Mouse (Mus musculus) brain, embryonic 18.5 days (tissue): ENCODE results near the gene Tmie.

ENCODE experiments used
- DNase-seq: peaks from one replicate; pipeline ENCODE4 v3.0.0-alpha.2; 2012; ENCODE audit warnings: low read depth, low spot score

Tmie gene

GRCm38 (mm10) chr9:110879998-110880561, at the start of gene Tmie:
TSS of gene Tmie (minus strand) at chr9:110880113.
- no peak for DNase-seq

GRCm38 (mm10) chr9:110922759-110923158, 42.8 kb upstream of the Tmie start:
- DNase-seq, result no peak

GRCm38 (mm10) chr9:110920665-110921419, 40.9 kb upstream of the Tmie start:
- DNase-seq, result no peak

- DNase-seq, result no peak
Measured at GRCm38 (mm10) chr9:110916786-110917185, 36.9 kb upstream of the Tmie start, which contains the start of gene Fam240a. TSS of gene Fam240a (minus strand) at chr9:110916861.

- DNase-seq, result no peak
Measured at GRCm38 (mm10) chr9:110915466-110915865, 35.6 kb upstream of the Tmie start.

- DNase-seq, result no peak
Measured at GRCm38 (mm10) chr9:110914631-110915236, 34.8 kb upstream of the Tmie start.

- no peak for DNase-seq
Measured at GRCm38 (mm10) chr9:110909371-110909967, 29.6 kb upstream of the Tmie start.

- no peak for DNase-seq
Measured at GRCm38 (mm10) chr9:110908631-110909016, 28.7 kb upstream of the Tmie start.

GRCm38 (mm10) chr9:110907838-110908630, 28.1 kb upstream of the Tmie start:
- no peak for DNase-seq

- DNase-seq, result no peak
Measured at GRCm38 (mm10) chr9:110907201-110907837, 27.4 kb upstream of the Tmie start.

- DNase-seq, result no peak
Measured at GRCm38 (mm10) chr9:110902271-110902670, 22.4 kb upstream of the Tmie start.

- no peak for DNase-seq
Measured at GRCm38 (mm10) chr9:110901204-110901603, 21.3 kb upstream of the Tmie start.

- DNase-seq, result no peak
Measured at GRCm38 (mm10) chr9:110899451-110900008, 19.6 kb upstream of the Tmie start.

GRCm38 (mm10) chr9:110896595-110896994, 16.7 kb upstream of the Tmie start:
- DNase-seq, result no peak

- no peak for DNase-seq
Measured at GRCm38 (mm10) chr9:110895994-110896393, 16.1 kb upstream of the Tmie start.

- no peak for DNase-seq
Measured at GRCm38 (mm10) chr9:110895507-110895906, 15.6 kb upstream of the Tmie start.

GRCm38 (mm10) chr9:110893429-110893828, 13.5 kb upstream of the Tmie start:
- no peak for DNase-seq

- DNase-seq, result no peak
Measured at GRCm38 (mm10) chr9:110892552-110892951, 12.6 kb upstream of the Tmie start.

GRCm38 (mm10) chr9:110891077-110891828, 11.3 kb upstream of the Tmie start:
- no peak for DNase-seq
